Mouse (Mus musculus) layer of hippocampus, postnatal 25 days (tissue): ENCODE measurements around the gene Tgif2lx1. TPM values are rescaled to one million over a fixed set of nuclear protein-coding genes. Genes with fewer than 3 reads are reported as not detected.
"Not testable (repeated sequence)": the region's sequence is repeated elsewhere in the genome, so short reads cannot be mapped to it uniquely, and the experiment has no call there.

ENCODE experiments used
- DNase-seq, 2 experiments: peaks; one replicate each; pipeline ENCODE4 v3.0.0; 2022; ENCODE audit warnings: mixed read lengths in 2 of 2, low spot score in 1 of 2; ENCODE audit errors: extremely low spot score in 1 of 2
- total RNA-seq, 2 experiments: library from RNA; stranded (reverse); gene quantifications; 2 replicates each; pipeline ENCODE4 v1.2.3; 2021

Gene Tgif2lx1
- not detected for total RNA-seq

DNA sequence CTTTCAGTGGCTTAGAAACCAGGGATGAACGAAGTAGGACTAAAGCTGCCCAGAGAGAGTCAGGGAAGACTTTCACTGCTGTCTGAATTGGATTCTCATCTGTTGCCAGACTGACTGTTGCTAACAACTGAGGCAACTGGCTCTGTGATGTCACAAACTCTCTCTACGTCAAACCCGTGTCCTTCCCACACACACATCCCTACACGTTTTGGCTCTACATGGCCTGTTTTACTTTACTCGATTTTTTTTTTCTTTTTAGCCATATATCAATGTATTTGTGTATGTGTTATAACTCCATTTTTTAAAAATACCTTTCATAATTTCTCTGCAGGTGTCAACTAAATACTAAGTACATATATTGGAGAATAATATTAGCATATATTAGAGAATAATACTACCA is at the start of gene Tgif2lx1:
Gene Tgif2lx1 (minus strand): TSS at position 101 of the 400 bp plus-strand sequence.
- not testable (repeated sequence) for DNase-seq

Other genes starting within 250 kb of the Tgif2lx1 start
- not detected for gene Tgif2lx2, start 53.5 kb downstream of the Tgif2lx1 start, total RNA-seq